Mouse (Mus musculus) liver, adult 2 months (tissue): ENCODE measurements at regions not wholly inside any gene's neighbourhood (a gene's known extent, or its start where the extent isn't known, plus 50 kb on each side); places are given as distances from the start of the nearest gene placed in this dataset.
A peak's percentile ranks its signal among the peaks of the same experiment; 100 is the strongest.
"Not testable (repeated sequence)": the region's sequence is repeated elsewhere in the genome, so short reads cannot be mapped to it uniquely, and the experiment has no call there.

Experiments used
- DNase-seq: peaks from one replicate; pipeline ENCODE4 v3.0.0-alpha.2; 2011; ENCODE audit warnings: low read depth, low spot score; ENCODE audit errors: extremely low read depth
- H3K27ac ChIP-seq: fragments of 200-500 bp; replicated peaks from 2 replicates; pipeline ENCODE4 v1.5.1; 2012; ENCODE audit warnings: low read depth, mild to moderate bottlenecking, control low read depth, inconsistent platforms, low read length; ENCODE audit not compliant: insufficient read depth
- H3K27me3 ChIP-seq: fragments of 200-500 bp; 2 replicates; pipeline ENCODE4 v1.6.1; 2012; ENCODE audit warnings: mild to moderate bottlenecking, moderate library complexity, low read length, inconsistent platforms; ENCODE audit not compliant: control insufficient read depth, insufficient read depth
- H3K36me3 ChIP-seq: fragments of 200-500 bp; 2 replicates; pipeline ENCODE4 v1.6.1; 2012; ENCODE audit warnings: low read length, inconsistent platforms; ENCODE audit not compliant: control insufficient read depth, insufficient read depth
- H3K4me1 ChIP-seq: fragments of 200-500 bp; 2 replicates; pipeline ENCODE4 v1.6.1; 2011; ENCODE audit warnings: low read length; ENCODE audit not compliant: control insufficient read depth, insufficient read depth
- H3K4me3 ChIP-seq: fragments of 200-500 bp; 2 replicates; pipeline ENCODE4 v1.5.1; 2011; ENCODE audit warnings: low read depth, mild to moderate bottlenecking, control low read depth, low read length, moderate library complexity; ENCODE audit not compliant: insufficient read depth
- H3K79me2 ChIP-seq: fragments of 200-500 bp; 2 replicates; pipeline ENCODE4 v1.6.1; 2012; ENCODE audit warnings: inconsistent platforms, mild to moderate bottlenecking, low read length, moderate library complexity; ENCODE audit not compliant: control insufficient read depth, insufficient read depth
- H3K9ac ChIP-seq: fragments of 200-500 bp; 2 replicates; pipeline ENCODE4 v1.6.1; 2012; ENCODE audit warnings: low read depth, mild to moderate bottlenecking, control low read depth, inconsistent platforms, low read length
- CTCF ChIP-seq: fragments of 200-500 bp; IDR thresholded peaks from 2 replicates; pipeline ENCODE4 v1.5.1; 2011; ENCODE audit warnings: low read depth, low read length, control low read depth
- POLR2A ChIP-seq: fragments of 200-500 bp; IDR thresholded peaks from 2 replicates; pipeline ENCODE4 v1.6.1; 2011; ENCODE audit warnings: low read length, control low read depth; ENCODE audit not compliant: insufficient read depth; ENCODE audit errors: extremely low read depth
- WGBS: fragments of 180-500 bp; shearing (Covaris S2); methylation state at CpG from one replicate; pipeline ENCODE4 v1.1.7; 2018; 5-methylcytosine and 5-hydroxymethylcytosine counted together

DNA sequence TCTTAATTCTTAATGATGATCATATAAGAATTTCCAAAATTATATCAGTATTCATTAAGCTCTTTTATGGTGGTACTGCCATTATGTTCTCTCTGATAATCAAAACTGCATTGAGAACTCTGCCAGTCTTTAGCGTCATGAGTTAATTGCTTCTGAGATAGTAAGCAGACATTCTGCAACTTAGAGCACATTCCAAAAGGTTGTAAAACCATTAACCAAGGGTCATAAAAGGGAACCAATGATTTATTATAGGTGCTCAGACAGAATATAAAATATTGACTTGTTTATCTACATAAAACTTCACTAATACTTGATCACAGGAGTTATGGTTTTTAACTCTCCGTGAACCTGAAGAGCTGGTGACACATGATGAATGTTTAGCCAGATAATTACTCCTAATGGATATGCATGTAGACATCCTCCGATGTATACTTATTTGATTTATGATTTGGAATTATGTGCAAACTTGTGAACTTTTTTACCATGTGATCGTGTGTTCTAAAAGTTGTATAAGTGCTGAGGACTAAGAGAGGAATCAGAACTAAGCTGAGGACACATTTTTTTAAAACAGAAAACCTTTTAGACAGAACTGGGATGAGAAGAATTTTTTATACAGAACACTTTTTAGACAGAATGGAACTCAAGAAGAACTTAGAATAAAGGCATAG is 1345.4 kb downstream of the Zfp704 start:
- Histone ChIP-seq H3K9ac (no peak overlapping the region), H3K4me1 (no peaks in the 10 kb centered on the region), H3K27me3 (no peaks in the 10 kb centered on the region), H3K4me3 (no peak overlapping the region), H3K36me3 (no peaks in the 10 kb centered on the region), H3K79me2 (no peaks in the 10 kb centered on the region), H3K27ac (no peak overlapping the region)
- no peak for DNase-seq
- WGBS, result 79% methylated on average over 4 of the region's 4 CpGs
- TF ChIP-seq POLR2A (no peak), CTCF (no peak)

DNA sequence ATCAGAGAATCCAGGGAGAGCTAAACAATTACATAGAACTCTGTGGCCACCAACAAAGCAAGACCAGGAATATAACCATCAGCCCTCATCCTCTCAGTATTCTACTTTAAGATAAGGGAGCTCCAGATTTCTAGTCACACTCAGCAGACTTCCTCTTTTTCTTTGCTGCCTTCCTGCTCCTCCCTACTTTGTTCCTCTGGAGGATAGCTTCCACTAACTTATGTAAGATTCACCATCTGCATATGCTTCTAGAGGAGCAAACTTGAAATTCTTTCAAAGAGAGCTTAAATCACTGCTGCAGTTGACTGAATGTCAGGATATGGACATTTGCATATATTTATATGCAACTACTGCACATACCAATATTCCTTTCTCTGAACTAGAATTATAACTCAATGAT is 1352.6 kb downstream of the Zfp704 start:
- no peaks in the 10 kb centered on the region for H3K27me3 ChIP-seq
- no peaks in the 10 kb centered on the region for H3K79me2 ChIP-seq
- H3K27ac ChIP-seq, result no peak overlapping the region
- H3K9ac ChIP-seq, result no peak overlapping the region
- TF ChIP-seq CTCF, result no peak
- TF ChIP-seq POLR2A, result no peak
- no peak overlapping the region for H3K4me3 ChIP-seq
- no peak for DNase-seq
- H3K4me1 ChIP-seq, result no peaks in the 10 kb centered on the region
- H3K36me3 ChIP-seq, result no peaks in the 10 kb centered on the region

DNA sequence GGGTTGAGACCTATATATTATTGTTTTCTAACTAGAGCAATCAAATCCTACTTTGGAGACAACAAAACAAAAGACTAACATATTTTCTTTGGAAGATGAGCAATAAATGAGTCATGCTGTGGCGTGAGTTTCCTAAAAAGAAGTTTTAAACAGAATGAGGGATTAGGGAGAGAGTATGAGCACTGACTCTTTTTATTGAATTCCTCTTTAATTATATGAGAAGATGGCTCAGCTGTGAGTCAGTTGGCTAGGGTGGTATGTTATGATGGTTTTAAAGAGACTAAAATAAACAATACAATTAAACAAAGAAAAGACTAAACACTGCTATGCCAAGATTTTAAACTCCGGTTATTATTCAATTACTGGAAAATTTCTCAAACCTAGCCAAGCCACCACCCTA is 1357.6 kb downstream of the Zfp704 start:
- TF ChIP-seq CTCF (no peak), POLR2A (no peak)
- no peaks in the 10 kb centered on the region for H3K79me2 ChIP-seq
- no peaks in the 10 kb centered on the region for H3K4me1 ChIP-seq
- H3K27me3 ChIP-seq, result no peaks in the 10 kb centered on the region
- no peak overlapping the region for H3K4me3 ChIP-seq
- WGBS, result 76% methylated on average over 2 of the region's 2 CpGs
- no peak overlapping the region for H3K27ac ChIP-seq
- no peak for DNase-seq
- H3K36me3 ChIP-seq, result no peaks in the 10 kb centered on the region
- no peak overlapping the region for H3K9ac ChIP-seq

DNA sequence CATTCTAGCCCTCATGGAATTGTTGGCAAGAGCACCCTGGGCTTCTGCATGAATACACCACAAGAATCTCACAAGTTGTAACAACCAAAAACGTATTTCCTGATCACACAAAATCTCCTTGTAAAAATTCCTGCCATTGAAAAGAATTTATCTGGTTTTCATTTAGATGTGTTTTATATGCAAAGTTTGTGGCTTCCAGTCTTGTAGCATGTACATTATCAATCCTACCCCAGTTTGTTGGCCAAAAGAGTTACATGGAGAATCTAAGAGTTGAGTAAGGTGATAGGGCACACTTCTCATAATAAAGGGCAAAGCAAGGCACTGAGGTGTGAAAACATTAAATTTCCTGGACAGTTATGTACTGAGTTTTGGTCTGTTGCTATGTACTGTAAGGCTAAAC is 1361.0 kb downstream of the Zfp704 start:
- no peak for DNase-seq
- TF ChIP-seq POLR2A (no peak), CTCF (no peak)
- no peaks in the 10 kb centered on the region for H3K79me2 ChIP-seq
- H3K27me3 ChIP-seq, result peaks cover 3% of the 10 kb centered on the region
- no peaks in the 10 kb centered on the region for H3K4me1 ChIP-seq
- H3K4me3 ChIP-seq, result no peak overlapping the region
- H3K27ac ChIP-seq, result no peak overlapping the region
- 63% methylated on average over 1 of the region's 1 CpGs for WGBS
- no peak overlapping the region for H3K9ac ChIP-seq
- H3K36me3 ChIP-seq, result no peaks in the 10 kb centered on the region

- 40% methylated on average over 1 of the region's 1 CpGs for WGBS
- H3K36me3 ChIP-seq, H3K27me3 ChIP-seq, H3K79me2 ChIP-seq, H3K4me3 ChIP-seq, H3K4me1 ChIP-seq, H3K9ac ChIP-seq, H3K27ac ChIP-seq: not testable (repeated sequence)
- peak; percentile 12 for DNase-seq
Measured at GRCm38 (mm10) chr3:8245822-8246221, 1364.1 kb downstream of the Zfp704 start.

- H3K36me3 ChIP-seq, H3K27me3 ChIP-seq, H3K27ac ChIP-seq, H3K9ac ChIP-seq, H3K79me2 ChIP-seq, H3K4me3 ChIP-seq, H3K4me1 ChIP-seq: not testable (repeated sequence)
- peak; percentile 70 for DNase-seq
- WGBS, result 75% methylated on average over 2 of the region's 2 CpGs
Measured at GRCm38 (mm10) chr3:8245195-8245789, 1364.6 kb downstream of the Zfp704 start.

GRCm38 (mm10) chr3:8244526-8245194 is 1365.2 kb downstream of the Zfp704 start:
- H3K4me1 ChIP-seq, H3K27me3 ChIP-seq, H3K36me3 ChIP-seq, H3K27ac ChIP-seq, H3K4me3 ChIP-seq, H3K79me2 ChIP-seq, H3K9ac ChIP-seq: not testable (repeated sequence)
- WGBS, result 88% methylated on average over 4 of the region's 4 CpGs
- DNase-seq, result peak; percentile 3
